Comparison of ENCODE assay signal across 20 mouse cellular contexts in genomic region chr6:113856095-113856646, GRCm38 (mm10).
A peak's percentile ranks its signal among the peaks of the same experiment; 100 is the strongest.
DNase-seq lines count a peak whose midpoint lies in the region; ATAC-seq lines count a peak whose summit lies in the region.
"Had no signal": no experiment of that assay in that cellular context is flagged by ENCODE, and none has a peak within 500 bp of the region (broad histone marks: within the 10 kb centered on the region; RNA-seq: fewer than 3 reads in every experiment).

No protein-coding gene starts in this region.

- no peak overlapping the region for H3K4me3 ChIP-seq in hindbrain, embryonic 10.5 days
- no peak overlapping the region for H3K4me3 ChIP-seq in hindbrain, embryonic 12.5 days
- no peak overlapping the region for H3K4me3 ChIP-seq in hindbrain, embryonic 15.5 days
- H3K4me3 ChIP-seq: embryonic facial prominence, embryonic 10.5 days; heart, embryonic 10.5 days; limb, embryonic 10.5 days; midbrain, embryonic 13.5 days had no signal

- no peak for ATAC-seq in cerebellum, adult (ENCODE audit: insufficient number of reproducible peaks, low FRiP score, low TSS enrichment)
- no peak for ATAC-seq in hindbrain, embryonic 12.5 days (ENCODE audit: low FRiP score)
- ATAC-seq in hindbrain, embryonic 15.5 days (ENCODE audit: low FRiP score, low read depth), result no peak
- no peak for ATAC-seq in erythroblast, adult 5-6 weeks (replicated peaks; ENCODE audit: low FRiP score, poor library complexity, severe bottlenecking)
- ATAC-seq: CD4-positive, CD25-positive, alpha-beta regulatory T cell, adult 4 months; Patski had no signal

- H3K9ac ChIP-seq in hindbrain, embryonic 12.5 days, result no peak overlapping the region
- H3K9ac ChIP-seq in hindbrain, embryonic 15.5 days, result no peak overlapping the region
- H3K9ac ChIP-seq: midbrain, embryonic 13.5 days had no signal

- H3K27ac ChIP-seq in hindbrain, embryonic 10.5 days, result peak overlapping the region; percentile 23; the same call in 1 of the 2 replicates
- H3K27ac ChIP-seq in hindbrain, embryonic 12.5 days, result no peak overlapping the region
- peak overlapping the region; percentile 48 for H3K27ac ChIP-seq in hindbrain, embryonic 15.5 days (replicated peaks)
- H3K27ac ChIP-seq: embryonic facial prominence, embryonic 10.5 days; heart, embryonic 10.5 days; limb, embryonic 10.5 days had no signal

- no peaks in the 10 kb centered on the region for H3K36me3 ChIP-seq in hindbrain, embryonic 10.5 days
- H3K36me3 ChIP-seq in hindbrain, embryonic 12.5 days, result no peaks in the 10 kb centered on the region
- no peaks in the 10 kb centered on the region for H3K36me3 ChIP-seq in hindbrain, embryonic 15.5 days
- H3K36me3 ChIP-seq: embryonic facial prominence, embryonic 10.5 days; heart, embryonic 10.5 days; limb, embryonic 10.5 days; midbrain, embryonic 13.5 days had no signal

- peak; percentile 40 for DNase-seq in cerebellum, adult 11 months
- no peak for DNase-seq in hindbrain, embryonic 10.5 days (ENCODE audit: low spot score)
- DNase-seq in cerebellum, postnatal 14 days, result peak; percentile 59 to 66
- DNase-seq in B cell, adult 2 months, result no peak
- DNase-seq: adrenal gland, adult 8-10 months; kidney, adult 11 months; lung, adult 18-20 months; lung, postnatal 14 days; spleen, adult 18-20 months; thymus, postnatal 36 days had no signal

- no peak overlapping the region for H3K4me2 ChIP-seq in hindbrain, embryonic 12.5 days (replicated peaks)
- no peak overlapping the region for H3K4me2 ChIP-seq in hindbrain, embryonic 15.5 days
- H3K4me2 ChIP-seq: midbrain, embryonic 13.5 days had no signal

- peaks cover 34% of the 10 kb centered on the region for H3K4me1 ChIP-seq in hindbrain, embryonic 10.5 days (replicated peaks)
- H3K4me1 ChIP-seq in hindbrain, embryonic 12.5 days, result peaks cover 34% of the 10 kb centered on the region
- H3K4me1 ChIP-seq in hindbrain, embryonic 15.5 days (replicated peaks), result peaks cover 58% of the 10 kb centered on the region
- H3K4me1 ChIP-seq: heart, embryonic 10.5 days had no signal

- H3K27me3 ChIP-seq in hindbrain, embryonic 10.5 days (ENCODE audit: insufficient read depth, poor library complexity, severe bottlenecking), result no peaks in the 10 kb centered on the region
- no peaks in the 10 kb centered on the region for H3K27me3 ChIP-seq in hindbrain, embryonic 12.5 days
- no peaks in the 10 kb centered on the region for H3K27me3 ChIP-seq in hindbrain, embryonic 15.5 days
- H3K27me3 ChIP-seq: midbrain, embryonic 13.5 days had no signal

- 98% methylated on average over 1 of the region's 1 CpGs for WGBS in hindbrain, embryonic 10.5 days
- WGBS in hindbrain, embryonic 12.5 days, result 96% methylated on average over 1 of the region's 1 CpGs
- 85% methylated on average over 1 of the region's 1 CpGs for WGBS in hindbrain, embryonic 15.5 days

- H3K9me3 ChIP-seq in hindbrain, embryonic 10.5 days, result no peaks in the 10 kb centered on the region
- H3K9me3 ChIP-seq in hindbrain, embryonic 12.5 days (replicated peaks), result no peaks in the 10 kb centered on the region
- no peaks in the 10 kb centered on the region for H3K9me3 ChIP-seq in hindbrain, embryonic 15.5 days
- H3K9me3 ChIP-seq: embryonic facial prominence, embryonic 10.5 days; heart, embryonic 10.5 days; limb, embryonic 10.5 days; midbrain, embryonic 13.5 days had no signal

Comparison
In these comparisons a context has a peak if more than half of its experiments do, and no peak if none do; other contexts are left out.
1. DNase-seq: peak in cerebellum, adult 11 months (single experiment) and cerebellum, postnatal 14 days (2 of 2); none in hindbrain, embryonic 10.5 days (single experiment) and B cell, adult 2 months (0 of 2).